Mouse (Mus musculus): ENCODE results near the gene Foxp1. TPM values are rescaled to one million over a fixed set of nuclear protein-coding genes. Genes with fewer than 3 reads are reported as not detected.
A peak's percentile ranks its signal among the peaks of the same experiment; 100 is the strongest.

Gene Foxp1
- total RNA-seq, 1 experiment from 2014 or later, result 77.4 TPM

DNA sequence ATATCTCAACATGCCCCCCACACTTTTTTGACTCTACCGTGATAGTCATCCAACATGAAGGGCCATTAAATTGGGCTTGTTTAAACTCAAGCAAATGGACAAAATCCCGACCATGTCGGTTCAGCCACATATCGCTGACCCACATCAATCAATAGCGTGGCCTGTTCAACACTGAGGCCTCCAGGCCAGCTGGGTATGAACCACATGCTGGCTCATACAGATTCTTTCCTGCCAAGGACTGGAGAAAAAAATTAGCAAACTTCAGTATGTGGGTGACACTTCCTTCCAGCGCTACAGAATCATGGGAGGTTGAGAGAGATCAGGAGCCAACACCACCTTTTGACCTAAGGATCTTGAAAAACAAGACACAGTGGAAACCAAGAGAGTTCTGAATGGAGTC is 150.5 kb downstream of the Foxp1 start:
- ATAC-seq (replicated peaks; ENCODE audit: low read depth, poor library complexity, severe bottlenecking), result no peak

DNA sequence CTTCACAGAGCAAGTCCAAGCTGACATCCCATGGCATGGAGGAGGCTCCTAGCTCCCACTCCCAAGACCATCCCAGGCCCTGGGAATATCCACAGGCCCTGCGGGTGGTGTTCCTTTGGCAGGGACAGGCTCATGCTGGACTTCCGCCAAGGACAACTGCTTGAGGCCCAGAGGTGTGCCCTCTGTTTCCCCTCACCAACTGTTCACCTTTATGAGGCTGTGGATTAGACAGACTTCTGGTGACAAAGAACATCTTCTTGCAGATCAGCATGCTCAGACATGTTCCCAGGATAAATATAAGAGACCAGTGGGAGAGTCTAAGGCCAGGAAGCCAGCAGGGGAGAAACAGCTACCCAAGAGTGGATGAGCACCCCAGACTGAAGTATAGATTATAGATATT is 152.6 kb downstream of the Foxp1 start:
- ATAC-seq (replicated peaks; ENCODE audit: low read depth, poor library complexity, severe bottlenecking), result no peak

DNA sequence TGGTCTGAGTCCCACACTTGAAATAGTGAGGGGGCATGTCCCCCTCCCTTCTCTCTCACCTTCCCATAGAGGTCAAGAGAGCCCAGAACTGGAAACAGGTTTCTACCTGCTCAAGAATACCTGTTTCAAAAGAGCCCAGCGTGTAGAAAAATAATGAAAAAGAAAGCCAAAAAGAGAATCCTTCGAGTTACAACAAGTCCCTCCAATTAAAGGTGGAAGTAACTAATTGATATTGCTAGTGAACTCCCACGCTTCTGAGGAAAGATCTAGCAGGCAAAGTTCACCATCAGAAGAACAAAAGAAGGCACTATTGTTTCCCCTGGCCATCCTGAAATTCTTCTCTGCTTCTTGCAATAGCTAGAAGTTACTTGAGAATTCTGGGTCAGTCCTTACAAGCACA is 153.4 kb downstream of the Foxp1 start:
- ATAC-seq (replicated peaks; ENCODE audit: low read depth, poor library complexity, severe bottlenecking), result no peak

DNA sequence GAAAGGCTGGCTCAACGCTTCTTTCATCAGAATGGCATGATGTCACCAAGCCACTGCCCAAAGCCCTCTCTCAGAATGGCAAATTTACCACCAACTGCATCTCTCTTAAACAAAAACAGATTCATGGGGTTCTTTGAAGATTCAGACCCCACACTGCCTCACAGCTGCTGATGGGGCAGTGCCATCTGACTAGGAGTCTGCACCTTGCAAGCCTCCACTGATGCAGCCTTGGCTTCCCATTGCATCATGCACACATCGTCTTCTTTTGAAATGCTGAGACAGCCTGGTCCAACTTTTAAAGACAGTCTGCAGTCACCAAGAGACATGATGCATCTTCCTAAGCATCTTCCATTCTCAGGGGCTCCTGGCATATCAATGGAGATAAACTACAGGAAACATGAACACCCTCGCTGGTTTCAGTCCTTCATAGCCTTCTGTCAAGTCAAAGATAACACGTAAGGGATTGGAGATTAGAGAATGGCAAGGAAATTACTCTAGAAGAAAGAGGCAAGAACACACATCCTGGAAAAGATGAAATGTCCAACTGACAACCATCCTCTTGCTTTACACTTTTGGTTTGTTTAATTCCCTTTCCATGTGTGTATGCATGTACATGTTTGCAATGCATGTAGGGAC is 154.3 kb downstream of the Foxp1 start:
- ATAC-seq (replicated peaks; ENCODE audit: low read depth, poor library complexity, severe bottlenecking), result peak; percentile 12; the same call in 1 of the 2 replicates

DNA sequence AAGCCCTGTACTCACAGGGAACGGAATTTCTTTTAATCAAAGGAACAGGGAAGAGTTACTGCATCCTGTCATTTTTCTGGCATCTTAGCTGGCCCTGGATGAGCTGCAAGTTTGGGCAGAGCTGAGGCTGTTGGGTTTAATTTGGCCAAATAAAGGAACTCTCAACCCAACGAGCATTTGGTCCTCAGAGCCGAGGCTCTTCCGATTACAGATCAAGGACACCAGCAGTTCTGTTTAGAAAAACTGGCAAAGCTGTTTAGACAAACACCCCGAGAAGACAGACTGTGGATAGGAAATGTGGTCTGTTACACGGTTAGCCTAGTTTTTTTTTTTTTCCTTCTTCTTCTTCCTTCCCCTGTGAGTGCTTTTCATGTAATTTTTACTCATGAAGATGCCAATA is 158.0 kb downstream of the Foxp1 start:
- ATAC-seq (replicated peaks; ENCODE audit: low read depth, poor library complexity, severe bottlenecking), result peak; percentile 22

DNA sequence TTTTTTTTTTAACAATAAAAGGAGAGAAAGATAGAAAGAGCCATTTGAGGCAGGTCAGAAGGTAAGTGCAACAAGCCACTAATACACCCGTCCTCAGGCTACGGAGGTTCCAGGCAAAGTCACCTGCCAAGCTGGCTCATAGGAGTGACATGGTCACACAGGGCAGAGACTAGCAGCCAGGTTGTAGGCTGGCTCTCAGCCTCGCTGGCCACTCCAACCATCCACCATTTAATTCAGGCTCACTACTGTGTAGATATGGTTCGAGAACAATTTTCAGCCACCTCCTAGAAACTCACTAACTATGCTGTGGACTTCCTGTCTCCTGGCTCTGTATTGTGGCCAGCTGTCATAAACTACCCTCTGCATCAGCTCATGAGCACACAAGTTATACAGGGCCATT is 161.9 kb downstream of the Foxp1 start:
- ATAC-seq (replicated peaks; ENCODE audit: low read depth, poor library complexity, severe bottlenecking), result no peak

DNA sequence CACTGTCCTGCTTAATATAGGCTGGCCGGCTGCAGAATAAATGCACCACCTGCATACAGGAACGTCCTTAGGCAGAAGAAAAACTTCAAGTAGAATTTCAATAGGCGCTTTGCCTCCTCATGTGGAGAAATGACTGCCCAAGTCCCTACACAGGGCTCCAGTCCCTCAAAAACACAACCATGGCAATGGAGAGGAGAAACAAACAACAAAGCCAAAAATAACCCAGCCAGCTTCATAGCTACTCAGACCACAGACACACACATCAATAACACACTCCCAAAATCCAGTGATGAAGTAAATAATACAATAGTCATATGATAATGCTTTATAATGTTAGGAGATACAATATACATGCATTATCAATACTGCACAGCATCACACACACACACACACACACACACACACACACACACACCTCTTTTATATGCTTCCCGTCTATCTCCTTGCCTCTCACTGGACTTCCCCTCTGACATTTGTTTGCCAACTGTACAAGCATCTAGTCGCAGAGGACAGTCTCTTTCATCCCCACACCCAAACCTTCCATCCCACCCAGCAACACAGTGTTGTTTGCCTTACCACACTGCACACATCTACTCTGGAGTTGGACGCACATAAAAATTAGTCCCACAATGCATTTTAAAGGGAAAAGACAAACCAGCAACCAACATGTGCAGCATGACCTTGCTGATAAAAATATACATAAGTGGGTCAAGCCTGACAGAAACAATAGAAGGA is 162.6 kb downstream of the Foxp1 start:
- 0 out of 2 replicates have a peak, but pooled peaks have one; percentile 26 for ATAC-seq (replicated peaks; ENCODE audit: low read depth, poor library complexity, severe bottlenecking)

DNA sequence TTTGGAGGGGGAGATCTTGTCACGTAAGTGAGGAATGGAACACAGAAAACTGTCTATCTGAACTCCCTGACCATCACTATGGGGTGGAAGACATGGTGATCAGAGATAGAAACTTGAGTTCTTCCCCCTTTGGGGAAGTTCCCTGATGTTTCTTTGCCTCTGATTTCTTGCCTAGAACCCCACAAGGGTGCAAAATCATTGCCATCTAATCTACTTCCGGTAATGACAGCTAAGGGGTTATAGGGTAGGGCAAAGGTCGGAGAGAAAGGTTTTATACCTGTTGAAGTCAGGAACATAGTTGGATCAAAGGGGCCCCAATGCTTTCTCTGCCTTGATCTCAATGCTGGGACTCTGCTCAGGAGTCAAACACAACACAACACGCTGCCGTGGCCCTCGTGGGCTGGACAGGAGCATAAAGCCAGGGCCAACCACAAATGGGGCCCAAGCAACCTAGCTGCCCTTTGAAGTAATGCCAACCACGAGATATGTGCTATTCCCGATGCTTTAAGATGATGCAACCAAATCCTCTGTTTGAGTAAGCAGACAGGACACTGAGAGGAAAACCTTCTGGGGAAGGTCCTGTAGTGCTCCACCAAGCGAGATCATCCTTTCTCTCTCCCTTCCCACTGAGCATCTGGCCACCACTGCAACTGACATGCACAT is 163.4 kb downstream of the Foxp1 start:
- 0 out of 2 replicates have a peak, but pooled peaks have one; percentile 30 for ATAC-seq (replicated peaks; ENCODE audit: low read depth, poor library complexity, severe bottlenecking)

DNA sequence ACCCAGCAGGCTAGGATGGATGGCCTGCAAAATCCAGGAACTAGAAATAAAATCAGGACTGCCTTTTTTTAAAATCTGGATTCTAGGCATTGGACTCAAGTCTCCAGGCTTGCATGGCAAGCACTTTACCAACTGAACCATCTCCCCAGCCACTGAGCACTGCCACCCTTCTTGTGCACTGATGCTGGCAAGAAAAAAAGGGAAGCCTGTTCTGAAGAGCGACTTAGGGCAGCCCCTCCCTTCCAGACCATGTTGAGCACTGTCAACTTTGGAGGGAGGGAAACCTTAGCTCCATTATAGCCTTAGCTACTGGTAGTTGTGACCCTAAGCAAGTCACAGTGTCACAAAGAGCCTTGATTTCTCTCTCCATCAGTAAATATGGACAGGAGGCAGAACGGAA is 164.6 kb downstream of the Foxp1 start:
- ATAC-seq (replicated peaks; ENCODE audit: low read depth, poor library complexity, severe bottlenecking), result 0 out of 2 replicates have a peak, but pooled peaks have one; percentile 40

DNA sequence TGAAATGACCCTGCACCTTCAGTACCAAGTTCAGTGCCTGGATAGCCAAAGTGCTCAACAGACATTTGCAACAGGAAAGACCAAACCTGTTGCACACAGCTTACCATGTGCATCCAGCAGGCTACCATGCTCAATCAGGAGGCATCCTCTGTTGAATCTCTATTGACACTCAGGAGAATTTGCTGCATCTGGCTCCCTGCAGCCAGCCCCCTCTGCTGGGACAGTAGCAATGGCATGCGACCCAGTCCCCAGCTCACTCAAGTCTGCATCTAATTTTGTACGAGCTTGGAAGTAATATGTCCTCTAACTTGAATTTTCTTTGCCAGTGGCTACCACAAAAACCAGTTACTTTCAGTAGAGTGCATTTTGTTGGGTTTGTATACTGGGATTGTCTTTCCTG is 168.2 kb downstream of the Foxp1 start:
- no peak for ATAC-seq (replicated peaks; ENCODE audit: low read depth, poor library complexity, severe bottlenecking)

DNA sequence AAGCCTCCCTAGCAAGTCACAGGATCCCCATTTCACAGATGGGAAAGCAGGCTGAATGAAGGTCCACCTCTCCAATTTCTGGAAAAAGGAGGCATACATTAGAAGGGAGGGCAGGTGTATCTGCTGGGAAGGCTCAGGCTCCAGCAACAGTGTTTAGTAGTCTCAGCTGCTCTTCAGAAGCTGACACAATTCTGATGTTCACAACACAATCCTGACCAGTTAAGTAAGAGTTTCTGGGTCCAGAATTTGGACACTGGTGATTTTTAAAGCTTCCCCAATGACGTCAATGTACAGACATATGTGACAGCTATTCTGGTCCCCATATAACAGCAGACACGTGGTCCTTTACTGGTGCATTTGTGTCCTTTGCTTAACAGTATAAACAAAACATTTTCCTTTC is 169.1 kb downstream of the Foxp1 start:
- no peak for ATAC-seq (replicated peaks; ENCODE audit: low read depth, poor library complexity, severe bottlenecking)

DNA sequence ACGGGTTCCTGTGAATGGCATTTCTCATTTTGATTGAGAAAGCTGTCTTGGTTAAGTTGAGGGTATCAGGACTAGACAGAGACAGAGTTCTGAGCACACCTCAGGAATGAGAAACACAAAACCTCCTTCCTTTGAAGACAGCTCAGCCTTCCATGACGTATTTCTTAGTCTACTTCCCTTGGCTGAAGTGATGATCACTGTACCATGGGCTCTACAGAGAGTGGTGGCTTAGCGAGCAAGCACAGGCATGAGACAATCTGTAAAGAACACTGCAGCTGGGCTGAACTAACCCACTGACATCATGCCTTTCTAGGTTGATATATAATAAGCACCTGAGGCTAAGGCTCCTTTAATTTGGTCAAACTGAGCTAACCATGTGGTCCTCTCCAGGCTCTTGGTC is 172.0 kb downstream of the Foxp1 start:
- ATAC-seq (replicated peaks; ENCODE audit: low read depth, poor library complexity, severe bottlenecking), result peak; percentile 19; the same call in 1 of the 2 replicates

DNA sequence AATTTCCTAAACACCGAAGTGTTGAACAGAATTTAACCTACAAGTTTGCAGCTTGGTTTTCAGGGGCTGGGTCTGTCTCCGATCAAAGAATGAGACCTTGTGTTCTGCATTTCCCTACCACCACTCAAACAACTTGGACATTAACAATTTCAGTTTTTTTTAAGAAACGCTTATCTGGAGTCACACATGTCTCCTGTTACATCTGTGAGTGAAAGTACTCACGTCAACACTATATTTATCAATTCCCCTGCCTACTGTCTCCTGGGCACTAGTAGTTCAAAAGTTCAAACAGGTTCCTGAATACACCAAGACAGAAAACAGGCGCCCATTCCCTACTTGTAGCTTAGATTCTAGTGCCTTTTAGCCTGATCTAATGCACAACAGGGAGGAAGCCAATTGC is 172.4 kb downstream of the Foxp1 start:
- ATAC-seq (replicated peaks; ENCODE audit: low read depth, poor library complexity, severe bottlenecking), result peak; percentile 65

DNA sequence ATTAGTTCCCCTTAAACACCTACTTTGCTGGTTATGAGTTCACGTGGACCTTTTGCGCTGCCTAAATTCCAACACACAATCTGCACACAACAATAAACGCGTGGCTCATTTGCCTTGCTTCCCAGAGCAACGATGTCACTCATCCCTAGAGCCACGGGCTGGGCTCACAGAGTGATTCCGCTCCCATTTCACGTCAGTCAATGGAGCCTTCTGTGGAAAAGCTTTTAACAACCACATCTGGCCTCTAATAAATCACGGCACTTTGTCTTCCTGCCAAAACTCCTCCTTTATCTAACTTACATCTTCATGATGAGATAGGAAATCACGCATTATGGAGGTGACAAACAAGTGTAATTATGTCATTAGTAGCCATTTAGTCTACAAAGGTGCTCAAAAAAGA is 174.7 kb downstream of the Foxp1 start:
- ATAC-seq (replicated peaks; ENCODE audit: low read depth, poor library complexity, severe bottlenecking), result no peak

DNA sequence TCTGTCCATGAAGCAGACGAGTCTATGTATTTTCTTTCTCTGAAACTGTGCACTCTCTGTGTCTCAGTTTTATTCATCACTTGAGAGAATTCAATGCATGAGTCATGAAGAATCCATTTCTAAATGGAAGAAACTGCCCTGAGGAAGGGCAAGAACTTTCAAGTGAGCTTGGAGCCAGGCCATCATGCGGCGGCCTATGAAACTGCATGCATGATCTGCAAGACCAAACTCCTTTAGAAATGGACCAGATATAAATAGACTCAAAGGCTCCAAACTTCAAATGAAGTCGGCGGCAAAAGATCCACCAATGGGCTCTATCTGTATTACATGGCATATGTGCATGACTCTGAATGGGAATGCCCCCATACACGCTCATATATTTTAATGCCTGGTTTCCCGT is 177.6 kb downstream of the Foxp1 start:
- ATAC-seq (replicated peaks; ENCODE audit: low read depth, poor library complexity, severe bottlenecking), result no peak

DNA sequence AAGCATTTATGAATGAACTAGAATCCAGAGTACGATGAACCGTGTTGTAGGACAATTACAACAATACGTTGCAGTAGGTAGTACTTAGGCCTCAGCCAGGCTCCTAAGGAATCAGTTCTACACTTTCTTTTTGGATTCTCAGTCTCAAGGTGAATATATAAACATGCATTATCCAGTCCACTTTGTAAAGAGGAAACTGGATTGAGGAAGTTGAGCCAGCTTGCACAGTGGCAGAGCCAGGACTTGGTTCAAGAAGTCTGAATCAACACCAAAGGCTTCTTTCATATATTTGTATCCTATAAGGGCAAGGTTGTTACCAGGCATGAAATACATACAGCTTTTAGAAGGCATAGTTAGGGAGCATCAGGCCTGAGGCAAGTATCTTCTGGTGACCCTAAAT is 178.2 kb downstream of the Foxp1 start:
- peak; percentile 54 for ATAC-seq (replicated peaks; ENCODE audit: low read depth, poor library complexity, severe bottlenecking)

DNA sequence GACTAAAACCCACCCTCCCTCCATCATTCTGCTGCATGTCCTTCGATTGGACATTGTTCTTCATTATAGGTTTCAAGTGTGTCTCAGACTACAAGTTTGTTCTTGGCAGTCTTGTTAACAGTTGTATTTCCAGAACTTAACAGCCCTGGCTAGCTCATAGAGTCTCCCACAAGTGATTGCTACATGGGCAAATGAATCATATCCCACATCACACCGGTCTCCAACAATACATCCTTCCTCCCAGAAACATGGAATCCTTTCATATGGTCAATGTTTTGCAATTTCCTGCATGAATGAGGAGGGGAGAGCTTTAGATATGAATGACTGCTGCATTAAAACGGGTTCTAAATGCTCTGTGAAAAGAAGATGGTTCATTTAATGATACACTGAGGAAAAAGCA is 178.7 kb downstream of the Foxp1 start:
- no peak for ATAC-seq (replicated peaks; ENCODE audit: low read depth, poor library complexity, severe bottlenecking)

DNA sequence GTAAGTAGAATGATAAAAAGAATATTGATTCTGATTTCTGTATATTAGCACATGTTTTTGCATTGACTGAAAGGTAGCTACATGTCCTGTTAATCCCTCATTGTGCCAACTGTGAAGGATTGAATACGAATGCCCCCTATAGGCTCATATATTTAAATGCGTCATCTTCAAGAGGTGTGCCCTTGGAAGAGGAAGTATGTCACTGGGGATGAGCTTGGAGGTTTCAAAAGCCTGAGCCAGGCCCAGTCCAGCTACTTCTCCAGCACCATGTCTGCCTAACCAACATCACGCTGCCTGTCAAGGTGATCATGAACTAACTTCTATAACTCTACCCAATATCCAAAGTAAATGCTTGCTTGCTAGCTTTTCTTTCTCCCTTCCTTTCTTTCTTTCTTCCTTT is 180.1 kb downstream of the Foxp1 start:
- no peak for ATAC-seq (replicated peaks; ENCODE audit: low read depth, poor library complexity, severe bottlenecking)

DNA sequence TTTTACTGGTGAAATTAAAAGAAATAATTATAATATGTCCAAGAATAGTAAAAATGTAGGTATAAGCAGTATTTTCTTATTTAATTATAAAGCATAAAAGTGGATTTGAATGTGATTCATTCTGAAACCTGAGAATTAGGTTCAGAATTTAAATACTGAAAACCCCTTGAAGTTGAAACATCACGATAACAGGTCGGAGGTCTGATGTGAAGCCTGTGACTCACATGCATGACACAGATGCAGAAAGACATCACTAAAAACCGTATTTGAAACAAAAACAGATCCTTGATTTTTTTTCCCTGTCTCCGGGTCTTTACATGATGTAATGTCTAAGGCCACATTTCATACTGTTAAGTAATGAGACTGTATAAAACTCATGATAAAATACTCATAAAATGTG is 181.6 kb downstream of the Foxp1 start:
- ATAC-seq (replicated peaks; ENCODE audit: low read depth, poor library complexity, severe bottlenecking), result no peak

DNA sequence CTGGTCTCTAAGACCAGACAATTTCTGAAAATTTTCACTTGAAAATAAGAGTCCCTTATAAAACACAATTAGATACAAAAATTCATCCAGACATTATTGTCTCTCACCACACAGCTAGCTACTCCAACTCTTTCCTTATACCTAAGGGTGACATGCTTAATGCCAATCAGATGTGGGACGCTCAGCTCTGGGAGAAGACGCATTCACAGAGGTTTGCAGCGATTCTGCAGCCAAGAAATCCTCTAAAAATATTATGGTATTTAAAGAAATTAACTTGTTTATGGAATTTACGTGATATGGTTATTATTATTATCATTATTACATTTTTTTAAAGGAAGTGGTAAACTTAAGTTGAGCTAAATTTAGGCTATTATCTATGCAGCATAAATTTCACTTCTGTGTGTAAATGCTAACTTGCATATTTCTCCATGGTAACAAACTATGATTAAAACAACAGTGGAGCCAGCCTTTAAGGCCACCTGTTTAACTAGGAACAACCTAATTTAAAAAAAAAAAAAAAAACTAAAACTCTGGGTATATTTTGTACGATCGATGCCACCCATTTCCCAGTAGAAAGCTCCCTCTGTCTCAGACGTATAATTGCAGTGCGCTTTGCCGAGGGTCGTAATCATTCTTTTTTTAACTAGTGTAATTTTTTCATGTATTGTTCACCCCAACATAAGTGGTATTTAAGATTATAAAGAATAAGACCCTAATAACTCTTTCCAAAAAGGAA is 182.4 kb downstream of the Foxp1 start:
- 0 out of 2 replicates have a peak, but pooled peaks have one; percentile 19 for ATAC-seq (replicated peaks; ENCODE audit: low read depth, poor library complexity, severe bottlenecking)

DNA sequence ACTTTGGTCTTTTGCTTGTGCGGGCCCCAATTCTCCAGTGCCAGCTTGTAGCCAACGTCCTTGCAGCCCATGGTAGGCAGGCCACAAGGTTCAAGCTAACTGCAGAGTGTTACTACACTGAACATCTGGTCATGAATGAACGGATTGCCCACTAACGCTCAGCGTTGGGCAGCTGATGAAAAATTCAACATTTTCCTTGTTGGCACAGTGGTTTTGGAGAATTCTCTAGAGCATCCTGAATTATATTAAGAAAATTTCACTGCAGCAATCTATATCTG is 183.2 kb downstream of the Foxp1 start:
- ATAC-seq (replicated peaks; ENCODE audit: low read depth, poor library complexity, severe bottlenecking), result peak; percentile 39; the same call in 1 of the 2 replicates

Measured in common myeloid progenitor, adult 5-6 weeks (primary cell).